Mouse (Mus musculus) C2C12 (cell line): Measurements from ENCODE around the gene Mapk1ip1. TPM values are rescaled to one million over a fixed set of nuclear protein-coding genes. Genes with fewer than 3 reads are reported as not detected.

Source experiments
- H3K27me3 ChIP-seq: one replicate; pipeline ENCODE4 v1.6.1; 2011; ENCODE audit not compliant: control insufficient read depth, insufficient read depth, insufficient read length
- H3K36me3 ChIP-seq: one replicate; pipeline ENCODE4 v1.6.1; 2011; ENCODE audit not compliant: control insufficient read depth, insufficient read depth
- H3K4me3 ChIP-seq: one replicate; pipeline ENCODE4 v1.5.1; 2011; ENCODE audit warnings: mild to moderate bottlenecking, control low read depth; ENCODE audit not compliant: poor library complexity, insufficient read depth, severe bottlenecking
- H3K79me2 ChIP-seq: one replicate; pipeline ENCODE4 v1.6.1; 2011; ENCODE audit not compliant: control insufficient read depth, insufficient read depth
- H3K79me3 ChIP-seq: one replicate; pipeline ENCODE4 v1.6.1; 2011; ENCODE audit warnings: low read depth, control low read depth
- H3ac ChIP-seq: one replicate; pipeline ENCODE3; 2011; ENCODE audit warnings: low read depth; ENCODE audit not compliant: control insufficient read depth, insufficient read length
- CEBPB ChIP-seq: IDR thresholded peaks from one replicate; pipeline ENCODE4 v1.6.1; 2011; ENCODE audit warnings: low read depth, mild to moderate bottlenecking, control low read depth, moderate library complexity
- CTCF ChIP-seq: IDR thresholded peaks from one replicate; pipeline ENCODE4 v1.5.1; 2011; ENCODE audit not compliant: control insufficient read depth, insufficient read depth, insufficient read length
- FOSL1 ChIP-seq: IDR thresholded peaks from one replicate; pipeline ENCODE4 v1.8.0; 2011; ENCODE audit warnings: mild to moderate bottlenecking, low read length; ENCODE audit not compliant: poor library complexity, insufficient read depth, severe bottlenecking
- MAX ChIP-seq: IDR thresholded peaks from one replicate; pipeline ENCODE4 v1.6.1; 2011; ENCODE audit warnings: mild to moderate bottlenecking, control low read depth
- MYOD1 ChIP-seq: IDR thresholded peaks from one replicate; pipeline ENCODE4 v1.6.1; 2011; ENCODE audit warnings: low read depth; ENCODE audit not compliant: control insufficient read depth, insufficient read length
- MYOG ChIP-seq: IDR thresholded peaks from one replicate; pipeline ENCODE4 v1.6.1; 2011; ENCODE audit not compliant: control insufficient read depth, insufficient read length; ENCODE audit errors: extremely low read depth
- USF1 ChIP-seq: IDR thresholded peaks from one replicate; pipeline ENCODE4 v1.6.1; 2011; ENCODE audit warnings: low read depth, mild to moderate bottlenecking, control low read depth, moderate library complexity
- polyA plus RNA-seq: library from polyadenylated mRNA; unstranded; fragments of >200 nt; fragmentation: generic; extraction: Trizol; gene quantifications from one replicate; pipeline ENCODE4 v1.2.1, GENCODE M21; 2012; ENCODE audit warnings: missing spikeins

Gene Mapk1ip1
- polyA plus RNA-seq, 1 experiment: 3.2 TPM

DNA sequence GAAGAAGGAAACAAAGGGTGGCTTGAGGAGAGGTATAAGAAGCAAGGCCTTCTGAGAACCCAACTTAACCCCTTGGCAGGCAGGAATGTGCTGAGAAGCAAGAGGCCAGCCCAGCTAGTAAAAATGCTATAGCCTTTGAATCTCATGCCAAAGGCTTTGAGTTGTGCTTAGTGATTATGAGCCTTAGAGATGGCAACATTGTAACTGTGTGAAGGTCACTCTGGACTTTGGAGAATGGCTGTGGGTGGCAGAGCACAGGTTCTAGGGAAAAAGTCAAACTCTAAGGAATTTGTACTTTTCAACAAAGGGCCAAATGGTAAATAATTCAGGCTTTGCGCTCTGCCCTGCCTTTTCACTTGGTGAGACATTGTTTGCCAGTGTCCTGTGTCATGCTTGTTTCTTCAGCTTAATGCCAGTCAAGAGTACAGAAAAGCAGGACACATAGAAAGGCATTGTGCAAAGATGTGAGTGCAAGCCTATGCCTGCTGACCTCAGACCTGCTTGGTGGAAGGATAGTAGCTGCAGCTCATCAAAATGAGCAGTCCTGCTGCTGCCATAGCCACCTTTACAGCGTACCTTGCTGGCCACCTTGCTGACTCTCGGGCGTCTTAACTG lies 7.5 kb upstream of the Mapk1ip1 start:
- TF ChIP-seq MYOD1: no peak
- no peak for TF ChIP-seq USF1
- TF ChIP-seq FOSL1: no peak
- no peak for TF ChIP-seq CEBPB
- TF ChIP-seq MAX: no peak
- no peak for TF ChIP-seq CTCF
- no peak for TF ChIP-seq MYOG
- no peak overlapping the region for H3K4me3 ChIP-seq
- peaks cover 58% of the 10 kb centered on the region for H3K79me3 ChIP-seq
- H3K79me2 ChIP-seq: peaks cover 98% of the 10 kb centered on the region
- H3K36me3 ChIP-seq: peaks cover 50% of the 10 kb centered on the region
- H3K27me3 ChIP-seq: no peaks in the 10 kb centered on the region
- H3ac ChIP-seq: no peak overlapping the region

DNA sequence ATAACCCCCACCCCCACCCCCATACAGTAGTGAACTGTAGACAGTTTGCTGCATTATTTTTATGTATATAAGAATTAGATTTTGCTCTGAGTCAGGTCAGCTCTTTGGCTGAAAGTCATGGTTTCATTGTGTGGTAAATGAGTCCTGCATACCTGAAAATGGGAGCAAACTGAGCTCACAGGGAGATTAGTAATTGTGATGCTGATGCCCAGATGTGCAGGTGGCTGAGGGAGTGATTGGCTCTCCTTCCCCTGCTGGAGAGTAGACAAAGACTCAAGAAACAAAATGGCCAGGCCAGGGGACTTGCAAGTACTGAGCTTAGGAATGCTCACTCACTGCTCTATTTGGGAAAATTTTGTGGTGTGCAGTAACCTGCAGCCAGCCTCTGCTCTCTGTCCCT lies 4.0 kb upstream of the Mapk1ip1 start:
- TF ChIP-seq USF1 (no peak), MAX (no peak), CEBPB (no peak), FOSL1 (no peak), MYOG (no peak), CTCF (no peak), MYOD1 (no peak)
- H3K36me3 ChIP-seq: peaks cover 29% of the 10 kb centered on the region

DNA sequence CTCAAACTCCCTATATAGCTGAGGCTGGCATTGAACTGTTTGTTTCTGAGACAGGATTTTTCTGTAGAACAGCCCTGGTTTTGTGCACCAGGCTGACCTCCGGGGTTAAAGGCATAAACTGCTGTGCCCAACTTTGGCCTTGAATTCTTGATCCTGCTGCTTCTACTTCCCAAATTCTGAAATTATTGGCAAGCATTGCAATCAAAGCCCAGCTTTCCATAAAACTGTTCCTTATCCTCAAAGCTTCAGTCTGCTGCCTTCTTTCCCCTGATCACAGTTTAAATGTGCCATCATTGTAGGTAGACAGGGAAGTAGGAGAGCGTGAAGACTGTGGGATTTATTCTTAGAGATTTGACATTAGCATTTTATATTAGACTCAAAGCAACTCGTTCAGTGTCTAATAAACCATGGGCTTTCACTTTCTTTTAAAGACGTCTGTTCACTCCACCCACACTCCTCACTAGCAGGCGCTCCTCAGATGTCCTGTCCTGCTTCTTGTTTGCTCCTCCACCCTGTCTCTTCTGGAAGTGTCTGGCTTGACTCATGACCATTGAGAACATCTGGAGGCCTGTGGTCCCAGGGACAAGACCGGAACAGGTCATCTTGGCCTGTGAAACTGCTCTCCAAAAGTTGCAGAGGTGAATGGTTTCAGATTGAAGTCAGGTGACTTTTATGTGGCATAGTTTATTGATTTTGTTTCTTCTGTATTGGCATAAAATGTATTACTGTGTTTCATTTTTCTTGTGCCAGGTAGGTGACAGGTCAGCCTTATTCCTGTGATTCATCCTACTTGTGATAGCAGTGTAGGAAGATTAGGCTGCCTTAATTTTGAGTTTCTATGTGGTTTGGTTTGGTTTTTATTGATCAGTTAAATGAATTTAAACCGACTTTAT lies 2.2 kb upstream of the Mapk1ip1 start:
- H3K27me3 ChIP-seq: no peaks in the 10 kb centered on the region
- no peak overlapping the region for H3K4me3 ChIP-seq
- no peak for TF ChIP-seq MAX
- TF ChIP-seq FOSL1: no peak
- TF ChIP-seq CEBPB: no peak
- TF ChIP-seq MYOG: no peak
- TF ChIP-seq CTCF: no peak
- no peak for TF ChIP-seq MYOD1
- TF ChIP-seq USF1: no peak
- no peak overlapping the region for H3ac ChIP-seq
- H3K79me2 ChIP-seq: peaks cover 68% of the 10 kb centered on the region
- peaks cover 51% of the 10 kb centered on the region for H3K79me3 ChIP-seq
- H3K36me3 ChIP-seq: peaks cover 19% of the 10 kb centered on the region

More for the DNA sequence above, 4.0 kb upstream of the Mapk1ip1 start:
- Histone ChIP-seq H3ac (no peak overlapping the region), H3K79me3 (peaks cover 56% of the 10 kb centered on the region), H3K27me3 (no peaks in the 10 kb centered on the region), H3K79me2 (peaks cover 86% of the 10 kb centered on the region), H3K4me3 (no peak overlapping the region)

DNA sequence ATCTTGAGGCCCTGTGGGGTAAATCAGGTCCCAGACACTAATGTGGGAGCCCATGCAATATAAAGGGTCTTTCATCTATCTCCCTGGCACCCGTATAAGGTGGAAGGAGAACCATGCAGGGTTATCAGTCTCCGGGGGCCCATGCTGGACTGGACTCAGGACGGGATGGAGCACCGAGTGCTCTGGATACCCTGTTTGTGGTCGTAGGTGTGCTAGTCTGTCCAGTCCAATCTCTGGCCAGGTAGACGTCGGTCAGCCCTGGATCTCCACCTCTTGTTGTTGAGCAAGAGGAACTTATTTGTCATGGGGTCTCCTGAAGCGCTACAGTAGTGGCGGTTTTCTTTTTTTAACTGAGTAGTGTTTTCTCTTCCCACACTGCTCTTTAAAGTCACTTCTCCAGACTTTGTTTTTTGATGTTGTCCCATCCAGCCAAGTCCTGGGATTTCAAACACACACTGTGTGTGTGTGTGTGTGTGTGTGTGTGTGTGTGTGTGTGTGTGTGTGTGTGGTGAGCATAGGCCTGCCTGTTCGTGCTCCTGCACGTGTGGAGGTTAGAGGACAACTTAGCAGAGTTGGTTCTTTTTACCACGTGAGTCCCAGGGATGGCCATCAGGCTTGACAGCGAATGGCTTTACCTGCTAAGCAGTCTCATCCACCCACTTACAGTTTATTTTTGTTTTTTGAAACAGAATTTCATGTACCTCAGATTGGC lies 1.4 kb upstream of the Mapk1ip1 start:
- H3ac ChIP-seq: peak overlapping the region; percentile 95
- peaks cover 51% of the 10 kb centered on the region for H3K79me3 ChIP-seq
- H3K4me3 ChIP-seq: peak overlapping the region; percentile 63
- TF ChIP-seq MYOD1 (no peak), CTCF (no peak), MYOG (no peak), CEBPB (no peak), MAX (no peak), USF1 (no peak), FOSL1 (no peak)
- peaks cover 13% of the 10 kb centered on the region for H3K36me3 ChIP-seq
- peaks cover 60% of the 10 kb centered on the region for H3K79me2 ChIP-seq
- no peaks in the 10 kb centered on the region for H3K27me3 ChIP-seq

DNA sequence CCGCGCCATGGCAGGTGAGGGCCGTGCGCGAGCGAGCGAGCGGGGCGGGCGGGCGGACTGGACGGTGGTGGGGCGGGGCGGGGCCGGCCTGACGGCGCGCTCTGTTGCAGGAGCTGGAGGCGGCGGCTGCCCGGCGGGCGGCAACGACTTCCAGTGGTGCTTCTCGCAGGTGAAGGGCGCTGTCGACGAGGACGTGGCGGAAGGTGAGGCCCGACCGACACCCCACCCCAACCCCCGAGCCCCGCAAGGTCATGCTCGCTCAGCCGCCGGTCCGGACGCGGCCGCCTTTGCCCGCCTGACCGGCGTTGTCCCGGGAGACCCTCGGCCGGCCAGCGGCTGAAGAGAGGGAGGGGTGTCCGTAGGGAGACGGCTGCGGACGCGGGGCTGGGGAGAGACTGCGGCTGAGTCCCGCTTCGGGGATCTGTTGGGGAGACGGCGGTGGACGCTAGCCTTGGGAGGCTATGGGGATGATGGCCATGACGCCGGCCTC lies 474 bp upstream of the Mapk1ip1 start:
- H3K27me3 ChIP-seq: no peaks in the 10 kb centered on the region
- H3ac ChIP-seq: peak overlapping the region; percentile 95
- H3K36me3 ChIP-seq: peaks cover 9% of the 10 kb centered on the region
- peak overlapping the region; percentile 63 for H3K4me3 ChIP-seq
- peaks cover 46% of the 10 kb centered on the region for H3K79me3 ChIP-seq
- TF ChIP-seq MYOD1 (no peak), MYOG (no peak), FOSL1 (no peak), MAX (no peak), CEBPB (no peak), USF1 (no peak), CTCF (no peak)
- H3K79me2 ChIP-seq: peaks cover 51% of the 10 kb centered on the region
